Mouse (Mus musculus): ENCODE data around the gene Sppl3.
A peak's percentile ranks its signal among the peaks of the same experiment; 100 is the strongest.

Gene Sppl3

GRCm38 (mm10) chr5:115125211-115125871 lies 114.4 kb downstream of the Sppl3 start:
- DNase-seq (ENCODE audit: low read depth), result peak; percentile 87

GRCm38 (mm10) chr5:115126578-115127312 lies 115.8 kb downstream of the Sppl3 start:
- DNase-seq (ENCODE audit: low read depth), result peak; percentile 58

DNA sequence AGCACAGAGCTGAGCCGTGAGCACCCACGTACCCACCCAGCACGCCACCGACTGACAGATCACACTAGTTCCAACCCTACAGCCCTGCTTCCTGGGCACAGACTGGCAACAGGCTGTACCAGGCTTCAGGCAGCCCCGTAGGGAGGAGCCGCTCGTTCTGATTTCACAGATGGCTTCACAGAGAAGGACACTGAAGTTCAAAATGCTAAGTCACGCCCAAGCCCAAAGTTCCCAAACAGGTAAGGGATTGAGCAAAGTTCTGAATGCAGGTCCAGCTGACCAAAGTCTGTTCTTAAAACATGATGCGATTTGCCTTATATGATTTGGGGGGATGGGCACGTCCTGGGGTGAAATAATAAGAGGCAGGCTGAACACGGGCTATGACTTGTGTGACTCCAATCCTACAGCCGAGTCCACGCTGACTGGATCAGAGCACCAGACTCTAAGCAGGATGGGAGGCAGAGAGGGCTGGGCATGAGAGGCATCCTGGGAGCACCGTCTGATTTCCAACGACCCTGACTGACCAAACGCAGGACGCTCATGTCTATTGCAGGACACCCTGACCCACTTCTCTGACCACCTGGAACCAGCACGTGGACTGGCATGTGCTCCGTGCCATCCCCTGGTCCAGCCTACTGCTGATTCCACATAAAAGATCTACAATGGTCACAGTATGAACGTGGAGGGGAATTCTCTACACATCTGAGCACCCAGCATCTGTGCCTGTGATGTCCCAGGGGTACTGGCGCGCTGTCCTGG lies 116.7 kb downstream of the Sppl3 start:
- no peak for DNase-seq (ENCODE audit: low read depth)

DNA sequence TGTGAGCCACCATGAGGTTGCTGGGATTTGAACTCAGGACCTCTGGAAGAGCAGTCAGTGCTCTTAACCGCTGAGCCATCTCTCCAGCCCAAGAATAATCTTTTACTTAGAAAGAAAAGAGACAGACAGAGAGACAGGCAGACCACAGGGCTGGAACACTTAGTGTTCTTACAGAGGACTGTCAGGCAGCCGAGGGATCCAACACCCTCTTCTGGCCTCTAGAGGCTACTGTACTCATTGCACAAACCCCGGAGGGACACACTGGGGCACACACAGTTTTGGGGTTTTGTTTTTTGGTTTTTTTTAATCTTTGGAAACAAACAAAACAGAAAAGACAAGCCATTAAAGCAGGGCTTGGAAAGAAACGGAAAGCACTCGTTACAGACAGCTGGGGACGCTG lies 118.4 kb downstream of the Sppl3 start:
- DNase-seq (ENCODE audit: low read depth), result no peak

GRCm38 (mm10) chr5:115132465-115132864 lies 121.5 kb downstream of the Sppl3 start:
- peak; percentile 81 for DNase-seq (ENCODE audit: low read depth)

- peak; percentile 68 for DNase-seq (ENCODE audit: low read depth)
These were observed 122.6 kb downstream of the Sppl3 start for GRCm38 (mm10) chr5:115133358-115134066.

DNA sequence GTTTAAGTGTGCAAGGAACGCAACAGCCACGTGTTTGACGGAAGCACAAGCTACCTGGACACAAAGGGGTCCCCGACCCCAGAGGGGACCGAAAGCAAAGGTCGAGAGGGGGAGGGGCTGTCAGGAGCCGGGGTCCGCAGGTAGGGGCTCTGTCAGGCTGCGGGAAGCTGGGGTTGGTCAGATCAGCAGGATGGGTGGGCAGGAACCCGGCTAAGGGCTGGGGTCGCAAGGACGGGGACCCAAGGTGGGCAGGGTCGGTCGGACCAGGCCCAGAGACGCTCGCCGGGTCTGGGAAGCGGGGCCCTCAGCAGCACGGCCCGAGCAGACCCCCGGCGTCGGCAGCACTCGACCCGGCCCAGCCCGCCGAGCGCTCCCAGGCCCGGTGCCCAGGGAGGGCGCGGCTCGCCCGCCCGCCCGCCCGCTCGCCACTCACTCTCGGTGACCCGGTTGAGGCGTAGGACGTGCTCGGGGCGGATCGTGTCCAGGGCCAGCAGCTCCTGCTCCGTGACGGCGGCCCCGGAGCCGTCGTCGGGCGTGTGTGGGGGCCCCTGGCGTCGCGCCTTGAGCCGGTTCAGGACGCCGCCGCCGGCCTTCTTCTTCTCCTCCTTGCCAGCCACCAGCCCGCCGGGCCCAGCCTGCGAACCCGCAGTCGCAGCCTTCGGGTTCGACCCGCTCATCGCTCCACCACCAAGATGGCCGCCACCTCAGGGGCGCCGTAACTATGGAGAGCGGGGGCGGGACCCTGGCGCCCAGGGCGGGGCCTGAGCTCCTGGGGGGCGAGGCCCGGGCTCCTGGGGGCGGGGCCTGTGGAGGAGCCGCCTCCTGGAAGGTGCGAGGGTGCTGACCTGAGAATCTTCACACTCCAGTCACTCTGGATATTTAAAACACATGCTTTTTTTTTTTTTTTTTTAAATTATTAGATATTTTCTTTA lies 123.6 kb downstream of the Sppl3 start, which contains the start of gene Unc119b:
Gene Unc119b (minus strand): TSS at position 742 of the 932 bp plus-strand sequence.
- DNase-seq (ENCODE audit: low read depth), result peak; percentile 94

- DNase-seq (ENCODE audit: low read depth), result no peak
These were observed 128.2 kb downstream of the Sppl3 start for GRCm38 (mm10) chr5:115139124-115139523.

DNA sequence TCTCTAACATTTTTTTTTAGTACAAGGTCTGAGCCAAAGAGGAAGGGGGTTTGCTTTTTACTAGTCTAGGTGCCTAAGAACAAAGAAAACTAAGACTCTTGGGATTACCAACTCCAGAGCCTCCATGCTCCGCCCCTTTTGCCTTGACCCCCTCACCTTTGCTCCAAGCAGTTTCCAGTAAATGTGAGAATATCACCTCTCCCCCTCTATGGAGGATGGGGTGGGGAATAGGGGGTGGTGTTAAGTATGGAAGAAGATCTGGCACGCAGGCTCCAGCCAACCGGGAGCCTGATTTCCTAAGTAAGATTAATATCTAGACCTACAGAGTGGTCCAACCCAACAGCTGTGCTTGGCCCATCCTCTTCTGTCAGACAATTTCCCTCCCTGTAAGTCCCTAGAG lies 129.8 kb downstream of the Sppl3 start:
- no peak for DNase-seq (ENCODE audit: low read depth)

DNA sequence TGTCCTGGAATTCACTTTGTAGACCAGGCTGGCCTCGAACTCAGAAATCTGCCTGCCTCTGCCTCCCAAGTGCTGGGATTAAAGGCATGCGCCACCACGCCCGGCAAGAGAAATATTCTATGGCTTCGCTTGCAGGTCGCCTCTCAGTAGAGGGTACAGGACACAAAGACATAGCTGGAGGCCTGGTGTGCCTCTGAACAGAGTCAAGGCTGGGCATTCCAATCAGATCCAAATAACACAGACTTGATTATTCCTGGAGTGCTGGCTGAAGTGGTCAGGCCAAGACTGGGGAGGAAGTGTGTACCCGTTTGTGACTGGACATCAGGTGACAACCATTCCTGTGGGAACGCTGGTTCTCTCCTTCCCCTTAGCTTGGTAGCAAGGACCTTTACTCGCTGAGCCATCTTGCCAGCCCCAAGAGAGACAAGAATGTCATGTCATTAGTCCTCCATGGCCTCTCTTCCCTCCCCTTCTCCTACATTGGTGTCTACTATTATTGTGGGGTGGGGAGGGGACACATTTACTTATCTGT lies 131.3 kb downstream of the Sppl3 start:
- no peak for DNase-seq (ENCODE audit: low read depth)

GRCm38 (mm10) chr5:115143552-115143951 lies 132.6 kb downstream of the Sppl3 start:
- no peak for DNase-seq (ENCODE audit: low read depth)

- DNase-seq (ENCODE audit: low read depth), result no peak
These were observed 133.5 kb downstream of the Sppl3 start for GRCm38 (mm10) chr5:115144471-115144870.

DNA sequence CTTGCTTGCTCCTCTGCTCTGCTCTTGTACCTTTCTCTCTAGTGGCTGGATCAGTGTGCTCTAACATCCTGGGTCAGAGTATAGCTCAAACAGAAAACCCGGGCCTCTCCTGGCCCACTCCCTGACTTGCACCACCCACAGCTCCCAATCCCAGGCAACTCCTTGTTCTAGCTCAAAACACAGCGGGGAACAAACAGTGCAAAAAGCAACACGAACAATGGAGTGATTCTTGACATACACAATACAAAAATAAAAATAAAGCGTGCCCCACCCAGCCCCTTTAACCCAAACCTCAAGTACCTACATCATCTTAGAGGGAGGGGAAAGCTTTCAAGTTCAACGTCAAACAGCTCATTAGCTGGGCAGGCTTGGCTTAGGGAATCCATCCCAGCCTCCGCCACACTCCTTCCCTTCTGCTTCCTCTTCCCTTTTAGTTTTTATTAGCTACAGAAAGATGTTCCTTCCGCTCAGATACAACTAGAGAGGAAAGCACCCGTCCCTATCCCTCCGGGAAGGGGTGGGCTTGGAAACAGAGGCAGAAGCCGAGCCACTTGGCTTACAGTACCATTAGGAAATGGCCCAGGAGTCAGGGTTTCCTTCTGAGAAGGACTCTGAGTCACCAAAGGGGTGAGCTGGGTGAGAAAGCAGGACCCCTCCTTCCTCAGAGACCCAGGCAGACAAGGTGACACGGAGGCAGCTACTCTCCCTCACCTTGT lies 134.5 kb downstream of the Sppl3 start:
- no peak for DNase-seq (ENCODE audit: low read depth)

- DNase-seq (ENCODE audit: low read depth), result no peak
These were observed 135.2 kb downstream of the Sppl3 start for GRCm38 (mm10) chr5:115145976-115146746.

DNA sequence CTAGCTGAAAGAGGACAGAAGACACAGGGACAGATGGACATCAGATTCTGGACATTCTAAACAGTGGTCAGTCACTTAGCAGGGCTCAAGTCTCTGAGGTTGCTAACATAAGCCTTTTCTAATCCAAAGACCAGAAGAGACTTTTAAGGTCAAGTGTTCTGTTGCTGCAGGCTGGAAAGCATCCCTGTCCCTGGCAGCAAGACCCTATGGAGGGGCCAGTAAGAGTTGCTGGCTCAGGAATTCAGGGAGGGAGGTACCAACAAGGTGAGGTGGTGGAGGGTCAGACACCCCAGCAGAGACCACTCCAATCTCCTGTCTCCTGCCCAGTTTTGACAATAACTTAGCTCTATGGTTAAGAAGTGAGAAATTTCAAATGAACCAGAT lies 135.8 kb downstream of the Sppl3 start:
- no peak for DNase-seq (ENCODE audit: low read depth)

DNA sequence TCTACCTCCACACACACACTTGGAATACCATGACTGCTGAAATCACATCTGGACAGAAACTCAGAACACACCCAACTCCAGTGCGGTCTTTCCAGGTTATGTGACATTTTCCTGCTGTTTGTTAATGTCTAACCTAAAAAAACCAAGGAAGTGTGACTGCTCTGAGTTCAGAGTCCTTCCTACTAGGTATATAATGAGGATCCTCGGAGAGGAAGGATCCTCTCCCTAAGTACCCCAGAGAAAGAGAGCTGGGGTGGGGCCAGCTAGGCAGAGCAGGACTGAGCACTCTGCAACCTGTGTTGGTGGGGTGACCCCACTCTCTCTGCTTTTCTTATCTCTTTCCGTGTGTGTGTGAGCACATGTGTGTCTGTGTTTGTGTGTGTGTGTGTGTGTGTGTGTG lies 136.5 kb downstream of the Sppl3 start:
- no peak for DNase-seq (ENCODE audit: low read depth)

DNA sequence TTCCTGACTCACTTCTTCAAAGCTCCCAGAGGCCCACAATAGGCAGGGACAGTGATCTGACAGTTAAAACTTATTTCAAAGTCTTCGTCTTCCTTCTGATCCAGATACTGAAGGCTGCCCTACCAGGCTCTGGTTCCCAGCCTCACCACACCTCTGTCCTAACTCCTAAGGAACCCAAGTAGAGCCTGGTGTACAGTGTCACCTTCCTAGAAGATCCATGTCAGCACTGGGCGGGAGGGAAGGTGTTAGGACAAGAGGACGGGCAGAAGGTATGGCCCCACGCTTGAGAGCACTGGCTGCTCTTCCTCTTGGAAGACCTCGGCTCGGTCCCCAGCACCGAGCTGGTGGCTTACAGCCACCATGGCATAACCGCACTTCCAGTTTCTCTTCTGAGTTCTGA lies 137.4 kb downstream of the Sppl3 start:
- no peak for DNase-seq (ENCODE audit: low read depth)

All from induced T-regulatory cell, adult 2 months (primary cell).